Mouse (Mus musculus) c-Kit-positive CD71-positive TER-119-negative erythroid progenitor cells, embryonic 14.5 days (primary cell): ENCODE measurements around the gene Fam83g.

Source experiments
- DNase-seq: peaks from one replicate; pipeline ENCODE4 v3.0.0-alpha.2; 2013; ENCODE audit warnings: low read depth

Fam83g gene

GRCm38 (mm10) chr11:61674151-61674838 lies 9.6 kb upstream of the Fam83g start:
- DNase-seq, result no peak

DNA sequence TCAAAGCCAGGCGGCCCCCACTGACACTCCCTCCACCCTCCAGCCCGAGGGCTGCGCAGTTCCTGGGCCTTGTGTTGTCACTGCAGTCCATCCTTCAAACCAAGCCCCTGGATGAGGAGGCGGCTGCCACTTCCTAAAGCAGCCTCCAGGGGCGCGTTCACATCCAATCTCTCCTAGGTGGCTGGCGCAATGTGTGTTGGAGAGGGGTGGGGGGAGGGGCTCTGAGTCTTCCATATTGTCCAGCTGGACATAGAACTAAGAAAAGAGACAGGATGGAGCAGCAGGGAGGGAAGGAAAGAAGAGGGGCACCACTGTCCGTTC lies 9.1 kb upstream of the Fam83g start:
- DNase-seq, result no peak

DNA sequence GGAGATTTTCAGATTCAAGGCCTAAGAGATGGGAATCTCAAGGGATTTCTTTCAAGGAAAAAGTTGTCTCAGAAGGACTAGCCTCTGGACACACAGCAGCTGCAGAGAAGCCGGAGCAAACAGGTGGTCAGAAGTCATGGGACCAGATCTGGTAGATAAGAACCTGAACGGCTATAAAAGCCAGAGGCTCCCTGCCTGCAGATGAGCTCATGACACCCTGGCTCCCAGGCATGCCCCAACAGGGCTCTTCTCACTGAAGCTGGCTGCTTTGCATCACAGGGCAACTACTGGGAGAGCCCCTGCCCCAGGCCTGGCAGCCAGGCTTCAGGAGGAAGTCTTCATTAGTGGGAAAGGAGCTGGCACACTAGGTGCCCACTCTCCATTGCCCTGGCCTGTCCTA lies 8.6 kb upstream of the Fam83g start:
- DNase-seq, result no peak

DNA sequence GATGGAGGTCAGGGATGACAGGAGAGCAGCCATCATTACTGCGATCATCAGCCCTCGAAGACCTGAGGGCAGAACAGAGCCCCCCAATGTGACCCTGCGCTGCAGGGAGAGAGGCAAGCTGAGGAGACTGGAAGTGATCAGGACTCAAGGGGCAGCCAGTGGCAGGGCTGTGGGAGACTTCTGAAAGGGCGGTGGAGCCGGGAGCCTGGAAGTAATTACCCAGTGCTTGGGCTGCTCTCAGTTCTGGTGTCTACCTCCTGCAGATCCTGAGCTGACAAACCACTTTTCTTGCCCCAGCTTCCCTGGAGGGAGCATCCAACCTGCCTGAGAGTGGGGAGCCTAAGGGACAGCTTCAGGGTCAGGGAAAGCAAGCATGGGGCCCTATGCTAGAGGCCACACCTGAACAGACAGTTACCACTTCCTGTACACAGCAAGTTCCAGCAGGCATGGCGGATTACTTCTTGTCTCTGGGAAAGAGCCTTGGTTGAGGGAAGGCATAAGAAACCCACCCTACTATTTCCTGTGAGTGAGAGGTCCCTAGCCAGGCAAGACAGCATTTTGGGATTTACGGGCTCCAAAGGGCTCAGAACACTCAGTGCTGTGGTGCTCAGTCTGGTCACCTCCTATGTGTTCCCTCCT lies 7.6 kb upstream of the Fam83g start:
- DNase-seq, result no peak

DNA sequence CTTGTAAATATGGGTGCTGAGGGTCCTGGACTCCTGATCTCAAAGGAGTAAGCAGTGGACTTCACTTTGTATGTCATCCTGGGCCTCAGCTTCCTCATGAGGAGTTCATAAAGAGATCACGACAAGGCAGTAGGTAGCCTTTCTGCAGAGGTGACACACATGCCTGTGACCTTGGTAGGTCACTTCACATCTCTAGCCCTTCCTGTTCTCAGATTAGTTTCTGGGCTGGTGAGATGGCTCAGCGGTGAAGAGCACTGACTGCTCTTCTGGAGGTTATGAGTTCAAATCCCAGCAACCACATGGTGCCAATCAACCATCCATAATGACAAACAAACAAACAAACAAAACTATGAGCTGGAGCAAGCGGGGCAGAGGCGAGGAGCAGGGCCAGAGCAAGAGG lies 6.2 kb upstream of the Fam83g start:
- DNase-seq, result no peak

- DNase-seq, result no peak
Measured at GRCm38 (mm10) chr11:61679091-61679866, 4.6 kb upstream of the Fam83g start.

DNA sequence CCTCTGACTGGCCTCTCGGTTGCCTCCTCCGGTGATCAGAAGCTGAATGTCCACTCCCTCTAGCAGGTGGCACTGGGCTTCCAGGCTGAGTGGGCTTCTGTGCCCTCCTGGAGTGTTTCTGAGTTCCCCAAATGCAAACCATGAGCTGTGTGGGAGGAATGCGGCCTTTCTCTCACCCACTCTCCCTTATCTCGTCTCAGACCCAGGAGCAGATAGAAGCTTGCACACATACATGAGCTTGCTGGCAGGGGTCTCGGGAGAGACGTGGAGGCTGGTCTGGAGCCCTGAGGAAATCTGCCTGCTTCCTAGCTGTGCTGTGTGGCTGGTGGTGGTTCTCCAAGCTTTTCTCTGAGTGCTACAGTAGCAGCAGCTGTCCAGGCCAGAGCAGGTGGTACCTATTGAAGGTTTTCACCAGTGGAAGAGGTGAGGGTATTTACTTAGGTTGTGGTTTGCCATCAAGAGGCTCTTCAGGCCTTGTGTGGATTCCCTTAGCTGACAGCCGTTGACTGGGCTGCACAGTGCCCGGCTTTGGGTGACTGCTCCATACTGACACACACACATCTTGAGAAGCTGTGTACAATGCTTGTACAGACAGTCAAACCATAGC lies 1.3 kb downstream of the Fam83g start:
- DNase-seq, result no peak

DNA sequence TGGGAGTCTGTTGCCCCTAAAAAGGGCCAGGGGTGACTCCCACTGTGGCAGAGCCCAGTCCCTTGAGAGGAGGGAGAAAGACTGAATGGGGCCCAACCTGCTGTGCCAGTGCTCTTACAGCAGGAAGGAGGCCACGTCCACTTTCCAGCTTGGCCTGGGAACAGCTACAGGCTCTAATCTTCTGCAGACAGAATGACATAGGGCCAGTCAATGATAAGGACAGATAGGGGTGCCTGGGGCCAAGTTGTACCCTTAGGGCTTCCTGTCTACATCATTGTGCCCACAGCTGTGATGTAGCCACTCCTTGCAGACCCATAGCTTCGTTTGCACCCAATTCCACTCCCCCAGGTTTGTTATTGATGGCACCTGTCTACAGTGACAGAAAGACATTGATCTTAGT lies 2.2 kb downstream of the Fam83g start:
- DNase-seq, result peak; percentile 44

DNA sequence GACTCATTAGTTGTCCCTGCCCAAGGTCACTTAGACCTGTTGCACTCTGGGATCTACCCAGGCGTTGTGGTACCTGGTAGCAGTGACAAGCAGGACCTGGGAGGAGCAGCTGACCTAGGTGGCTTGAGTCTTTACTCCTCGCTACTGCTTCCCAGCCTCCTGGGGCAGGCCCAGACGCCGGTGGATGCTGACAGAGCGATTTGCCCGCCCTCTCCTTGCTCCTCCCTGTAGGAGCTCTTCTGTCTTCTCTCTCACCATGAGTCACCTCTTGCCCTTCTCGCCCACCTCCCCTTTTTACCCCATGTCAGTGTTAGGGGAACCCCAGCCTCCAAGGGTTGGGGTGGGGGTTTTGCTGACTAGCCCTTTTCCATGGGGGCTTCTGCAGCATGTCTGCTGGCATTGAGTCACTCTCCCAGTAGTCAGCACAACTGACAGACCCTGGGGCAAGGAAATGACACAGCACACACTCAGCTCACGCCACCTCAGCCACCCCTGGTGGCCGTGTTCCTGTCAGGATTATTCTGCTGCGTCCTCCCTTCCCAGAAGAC lies 3.1 kb downstream of the Fam83g start:
- no peak for DNase-seq

DNA sequence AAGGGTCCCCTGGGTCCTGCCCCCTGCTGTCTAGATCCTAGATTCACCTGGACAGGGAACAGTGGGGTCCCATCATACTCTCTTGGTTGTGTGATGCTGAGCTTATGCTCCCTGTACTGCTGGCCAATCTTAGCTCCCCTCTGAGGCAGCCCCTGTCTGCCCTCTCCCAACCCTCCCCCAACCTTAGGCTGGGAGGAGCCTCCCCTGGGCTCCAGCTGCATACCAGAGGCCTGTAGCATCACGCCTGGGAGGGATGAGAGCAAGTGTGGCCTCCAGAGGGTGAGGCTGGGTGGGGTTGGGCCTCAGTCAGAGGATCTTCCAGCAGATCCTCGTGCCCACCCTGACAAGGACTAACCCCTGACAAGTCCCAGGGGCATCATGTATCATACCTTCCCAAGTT lies 3.7 kb downstream of the Fam83g start:
- no peak for DNase-seq

DNA sequence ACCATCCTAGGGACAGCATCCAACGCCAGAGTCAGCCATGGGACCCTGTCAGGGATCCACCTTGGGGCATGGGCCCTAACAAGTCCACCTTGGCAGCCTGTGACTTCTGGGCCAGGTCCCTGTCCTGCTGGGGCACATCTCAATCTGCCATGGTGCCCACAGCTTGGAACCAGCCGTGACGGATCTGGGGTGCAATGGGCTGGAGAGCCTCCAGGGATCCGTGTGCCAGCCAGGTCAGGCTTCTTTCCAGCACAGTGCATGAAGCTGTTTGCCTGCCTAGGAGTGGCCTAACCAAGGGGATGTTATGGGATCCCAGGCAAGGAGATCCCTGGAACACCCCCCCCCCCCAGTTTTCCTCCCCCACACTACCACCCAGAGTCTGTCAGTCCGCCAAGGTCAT lies 9.1 kb downstream of the Fam83g start:
- no peak for DNase-seq

- DNase-seq, result no peak
Measured at GRCm38 (mm10) chr11:61698852-61699251, 15.0 kb downstream of the Fam83g start.

- no peak for DNase-seq
Measured at GRCm38 (mm10) chr11:61699460-61699859, 15.6 kb downstream of the Fam83g start.

- no peak for DNase-seq
Measured at GRCm38 (mm10) chr11:61699933-61700332, 16.0 kb downstream of the Fam83g start.

GRCm38 (mm10) chr11:61701696-61702095 lies 17.8 kb downstream of the Fam83g start:
- DNase-seq, result no peak

- no peak for DNase-seq
Measured at GRCm38 (mm10) chr11:61702494-61702893, 18.6 kb downstream of the Fam83g start.

GRCm38 (mm10) chr11:61705581-61705980 lies 21.7 kb downstream of the Fam83g start:
- no peak for DNase-seq

- DNase-seq, result no peak
Measured at GRCm38 (mm10) chr11:61706232-61706631, 22.3 kb downstream of the Fam83g start.

GRCm38 (mm10) chr11:61708928-61709327 lies 25.0 kb downstream of the Fam83g start:
- no peak for DNase-seq

DNA sequence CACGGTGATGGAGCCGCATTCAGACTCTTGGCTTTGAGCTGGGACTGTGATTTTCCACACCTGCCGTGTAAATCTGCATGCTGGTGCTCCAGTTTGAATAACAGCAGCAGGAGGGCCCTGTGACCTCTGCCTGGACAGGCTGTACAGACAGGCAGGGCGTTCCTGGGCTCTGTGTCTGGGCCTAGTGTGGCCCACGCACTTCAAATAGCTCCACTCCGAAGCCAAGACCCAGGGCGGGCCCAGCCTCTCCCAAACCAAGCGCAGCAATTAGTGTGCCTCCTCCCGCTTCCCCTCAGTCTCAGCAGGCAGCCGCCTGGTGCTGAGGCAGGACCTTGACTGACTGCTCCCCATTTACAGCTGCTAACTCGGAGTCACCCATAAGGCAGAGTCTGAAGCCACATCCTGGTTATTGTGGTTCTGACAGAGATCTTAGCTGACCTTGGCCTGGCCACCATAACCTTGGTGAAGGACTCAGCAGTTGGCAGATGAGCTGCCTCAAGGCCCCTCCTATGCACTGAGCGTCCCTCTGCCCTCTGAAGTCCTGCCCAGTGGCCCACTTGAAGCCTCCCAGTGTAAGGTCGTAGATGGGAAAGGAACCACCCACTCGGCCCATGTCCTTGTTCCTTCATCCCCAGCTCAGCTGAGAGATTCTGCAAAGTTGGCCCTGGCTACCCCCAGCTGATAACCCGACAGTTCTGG lies 29.4 kb downstream of the Fam83g start:
- DNase-seq, result no peak

DNA sequence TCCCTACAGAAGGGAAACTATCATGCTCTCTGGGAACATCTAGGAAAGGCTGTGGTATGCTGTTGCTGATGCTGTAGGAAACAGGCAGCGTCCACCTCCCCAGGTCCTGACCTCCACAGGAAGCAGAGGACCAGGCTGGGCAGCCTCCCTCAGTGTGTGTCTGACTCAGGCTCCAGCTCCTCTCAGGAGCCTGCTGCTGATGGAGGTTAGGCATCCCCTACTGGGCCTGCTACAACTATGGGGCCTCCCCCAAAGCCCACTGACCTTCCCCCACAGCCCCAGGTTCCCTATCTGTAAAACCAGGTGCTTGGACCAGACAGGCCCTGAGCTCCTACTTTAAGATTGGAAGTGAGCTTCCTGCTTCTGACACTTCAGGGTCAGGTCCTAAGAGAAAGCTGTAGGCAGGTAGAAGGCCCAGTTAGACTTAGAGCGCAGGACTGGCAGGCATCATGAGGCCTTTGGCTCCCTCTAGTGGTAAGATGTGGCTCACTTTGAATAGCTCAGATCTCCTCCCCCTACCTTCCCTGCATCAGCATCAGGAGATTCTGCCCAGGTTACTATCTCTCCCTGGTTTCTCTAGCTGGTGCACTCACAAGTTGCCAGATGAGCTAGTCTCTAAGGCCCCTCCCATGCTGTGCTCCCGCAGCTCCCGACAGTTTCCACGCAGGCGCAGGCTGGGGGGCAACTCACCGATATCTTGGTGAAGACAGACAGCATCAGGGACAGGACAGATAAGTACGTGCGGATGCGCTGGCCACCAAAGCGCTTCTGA lies 30.6 kb downstream of the Fam83g start:
- DNase-seq, result peak; percentile 76
